Mouse (Mus musculus) central nervous system, embryonic 14 days (tissue): Measurements from ENCODE around the gene Tmem214. TPM values are rescaled to one million over a fixed set of nuclear protein-coding genes. Genes with fewer than 3 reads are reported as not detected.

Experiments
- polyA plus RNA-seq: library from polyadenylated mRNA; depleted of rRNA; stranded (reverse); fragments of >200 nt; gene quantifications from 2 replicates; pipeline ENCODE4 v1.2.3, GENCODE M21; 2012; rRNA removed

Tmem214 gene
- 68.4 and 82.8 TPM in 2 replicates for polyA plus RNA-seq

GRCm38 (mm10) chr5:30867712-30868111 is at the start of gene Tmem214:
Gene Tmem214, plus strand, starts transcription at chr5:30868012.

GRCm38 (mm10) chr5:30888337-30889087 is 20.7 kb downstream of the Tmem214 start, which contains the start of gene Agbl5:
Gene Agbl5, plus strand, starts transcription at chr5:30888694.

GRCm38 (mm10) chr5:30907413-30908059 is 39.7 kb downstream of the Tmem214 start, which contains the start of gene Ost4:
Gene Ost4, minus strand, starts transcription at chr5:30907788.

GRCm38 (mm10) chr5:30913060-30913841 is 45.4 kb downstream of the Tmem214 start, which contains the start of gene Emilin1:
Gene Emilin1, plus strand, starts transcription at chr5:30913402.

GRCm38 (mm10) chr5:30921256-30922033 is 53.6 kb downstream of the Tmem214 start, which contains the start of gene Khk:
Gene Khk, plus strand, starts transcription at chr5:30921431.

Other genes with a start within 250 kb of the Tmem214 start
- gene Slc35f6, start 220.1 kb upstream of the Tmem214 start, polyA plus RNA-seq: 32.4 and 34.2 TPM in 2 replicates
- gene Cenpa, start 201.2 kb upstream of the Tmem214 start, polyA plus RNA-seq: 96.4 and 115 TPM in 2 replicates
- 293 and 314 TPM in 2 replicates for gene Dpysl5, start 156.4 kb upstream of the Tmem214 start, polyA plus RNA-seq
- gene Mapre3, start 53.4 kb upstream of the Tmem214 start, polyA plus RNA-seq: 152 and 160 TPM in 2 replicates
- 62.6 and 66.7 TPM in 2 replicates for gene Agbl5, start 20.7 kb downstream of the Tmem214 start, polyA plus RNA-seq
- gene Ost4, start 39.8 kb downstream of the Tmem214 start, polyA plus RNA-seq: 274 and 279 TPM in 2 replicates
- gene Emilin1, start 45.4 kb downstream of the Tmem214 start, polyA plus RNA-seq: 19.9 and 63.3 TPM in 2 replicates
- 7.9 and 13.1 TPM in 2 replicates for gene Khk, start 53.4 kb downstream of the Tmem214 start, polyA plus RNA-seq
- 25.2 and 28.8 TPM in 2 replicates for gene Cgref1, start 77.6 kb downstream of the Tmem214 start, polyA plus RNA-seq
- gene Preb, start 92.3 kb downstream of the Tmem214 start, polyA plus RNA-seq: 194 and 208 TPM in 2 replicates
- gene Tcf23, start 100.7 kb downstream of the Tmem214 start, polyA plus RNA-seq: not detected in 2 replicates
- 131 and 134 TPM in 2 replicates for gene Atraid, start 180.3 kb downstream of the Tmem214 start, polyA plus RNA-seq
- 31.0 and 36.5 TPM in 2 replicates for gene Slc5a6, start 180.9 kb downstream of the Tmem214 start, polyA plus RNA-seq
- 29.6 and 31.9 TPM in 2 replicates for gene Cad, start 186.8 kb downstream of the Tmem214 start, polyA plus RNA-seq
- not detected in 2 replicates for gene Dnajc5g, start 238.3 kb downstream of the Tmem214 start, polyA plus RNA-seq
- 18.5 and 25.0 TPM in 2 replicates for gene Slc30a3, start 240.2 kb downstream of the Tmem214 start, polyA plus RNA-seq
- 1.5 TPM in 1 of 2 replicates, not detected in the other for gene Trim54, start 248.7 kb downstream of the Tmem214 start, polyA plus RNA-seq